Mouse (Mus musculus): ENCODE results near the gene Ccnh. TPM values are rescaled to one million over a fixed set of nuclear protein-coding genes. Genes with fewer than 3 reads are reported as not detected.
"Not testable (repeated sequence)": the region's sequence is repeated elsewhere in the genome, so short reads cannot be mapped to it uniquely, and the experiment has no call there.

Ccnh gene
- total RNA-seq (2021) = 10 to 100 TPM; 26.4 to 33.3 TPM
- long read RNA-seq, experiment 1, transcript Ccnh-201 (9 exons, 2,045 nt) = major isoform, 31 of 42 reads
- long read RNA-seq, experiment 1, partial matches to known transcripts = 0 of 42 reads
- long read RNA-seq, experiment 1, other reads (novel, unspliced or antisense) = 9 of 42 reads
- long read RNA-seq, experiment 2, transcript Ccnh-201 (9 exons, 2,045 nt) = major isoform, 32 of 44 reads
- long read RNA-seq, experiment 2, partial matches to known transcripts = 0 of 44 reads
- long read RNA-seq, experiment 2, other reads (novel, unspliced or antisense) = 11 of 44 reads

- peak; percentile 81 to 91 for DNase-seq (ENCODE audit: low spot score in 2 of 2)
Observed at GRCm38 (mm10) chr13:85188903-85189643, at the start of gene Ccnh. Gene Ccnh (plus strand): TSS chr13:85189408.

DNA sequence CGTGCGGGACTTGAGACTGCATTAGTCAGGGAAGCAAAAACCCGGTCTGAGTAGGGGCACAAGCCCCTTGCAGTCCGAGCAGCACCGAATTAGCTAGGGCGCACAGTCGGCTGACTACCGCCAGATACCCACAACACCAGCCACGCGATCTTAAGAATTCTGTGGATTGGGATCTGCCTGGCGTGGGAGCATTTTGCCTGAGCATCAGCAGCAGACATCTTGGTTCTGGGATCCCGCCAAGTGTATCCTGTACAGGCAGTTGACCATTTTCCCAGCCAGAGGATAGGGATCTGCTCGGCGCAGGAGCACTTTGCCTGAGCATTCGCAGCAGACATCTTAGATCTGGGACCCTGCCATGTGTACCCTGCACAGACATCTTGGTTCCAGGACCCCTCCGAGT, 45.8 kb upstream of the Ccnh start:
- not testable (repeated sequence) for DNase-seq (ENCODE audit: low spot score in 2 of 2)

DNA sequence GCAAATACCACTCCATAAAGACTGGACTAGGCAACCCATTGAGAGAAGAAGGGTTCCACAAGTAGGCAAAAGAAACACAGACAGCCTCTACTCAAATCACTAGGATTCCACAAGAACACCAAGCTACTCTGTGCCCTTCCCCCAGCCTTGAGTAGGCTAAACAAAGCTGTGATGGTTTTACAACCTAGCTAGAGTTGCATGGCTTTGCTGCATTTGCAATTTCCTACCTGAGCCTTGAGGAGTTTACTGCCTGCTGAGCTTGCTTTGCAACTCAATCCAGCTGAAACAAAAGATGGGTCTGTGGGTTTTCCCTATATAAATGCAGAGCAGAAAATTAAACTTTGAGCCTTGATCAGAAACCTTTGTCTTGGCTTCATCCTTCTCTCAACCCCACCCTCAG, 42.7 kb upstream of the Ccnh start:
- no peak for DNase-seq (ENCODE audit: low spot score in 2 of 2)

DNA sequence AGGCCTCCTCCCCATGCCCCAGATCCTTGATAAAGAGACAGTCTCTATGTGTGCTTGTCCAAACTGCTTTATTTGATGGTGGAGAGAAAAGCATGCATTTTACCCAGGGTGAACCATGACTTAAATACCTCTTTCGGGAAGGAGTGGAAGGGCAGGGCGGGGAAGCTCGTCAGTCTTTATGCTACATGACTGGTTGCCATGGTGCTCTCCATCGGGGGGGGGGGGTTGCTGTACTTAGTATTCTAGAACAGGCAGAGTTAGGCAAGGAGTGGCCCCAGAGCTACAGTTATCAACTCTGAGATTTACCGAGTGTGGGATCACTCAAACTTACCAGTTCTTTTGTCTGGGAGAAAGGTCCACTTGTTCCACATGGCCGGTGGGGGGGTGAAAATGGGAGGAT, 34.5 kb upstream of the Ccnh start:
- no peak for DNase-seq (ENCODE audit: low spot score in 2 of 2)

- no peak for DNase-seq (ENCODE audit: low spot score in 2 of 2)
Observed at GRCm38 (mm10) chr13:85159971-85160370, 29.2 kb upstream of the Ccnh start.

DNA sequence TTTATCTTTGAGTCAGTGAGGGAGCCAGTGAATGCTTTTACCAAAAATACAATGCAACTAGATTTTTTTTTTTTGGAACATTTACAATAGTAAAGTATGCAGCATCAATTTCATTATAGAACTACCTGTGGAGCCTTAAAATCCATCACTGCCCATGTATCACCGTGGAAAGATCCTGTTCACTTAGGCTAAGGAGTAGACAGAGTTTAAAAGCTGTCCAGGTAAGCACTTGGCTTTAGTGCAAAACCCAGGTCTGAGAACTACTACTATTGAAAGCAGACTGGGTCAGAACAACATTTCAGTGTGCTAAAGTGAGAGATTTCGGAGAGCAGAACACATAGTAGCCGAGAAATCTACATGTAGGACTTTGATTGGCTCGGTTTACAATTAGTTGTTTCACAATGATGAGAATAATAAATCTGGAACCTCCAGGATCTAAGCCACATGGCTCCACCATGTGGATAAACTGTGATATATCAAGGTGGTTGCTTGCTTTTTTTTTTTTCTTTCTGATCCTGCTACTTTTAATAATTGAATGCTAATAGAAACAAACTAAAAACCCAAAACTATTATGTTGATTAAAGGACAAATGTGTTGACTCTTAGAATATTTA, 24.6 kb upstream of the Ccnh start:
- DNase-seq (ENCODE audit: low spot score in 2 of 2) = no peak

GRCm38 (mm10) chr13:85189644-85190121, 475 bp downstream of the Ccnh start:
- DNase-seq (ENCODE audit: low spot score in 2 of 2) = no peak

- no peak for DNase-seq (ENCODE audit: low spot score in 2 of 2)
Observed at GRCm38 (mm10) chr13:85191253-85191652, 2.0 kb downstream of the Ccnh start.

DNA sequence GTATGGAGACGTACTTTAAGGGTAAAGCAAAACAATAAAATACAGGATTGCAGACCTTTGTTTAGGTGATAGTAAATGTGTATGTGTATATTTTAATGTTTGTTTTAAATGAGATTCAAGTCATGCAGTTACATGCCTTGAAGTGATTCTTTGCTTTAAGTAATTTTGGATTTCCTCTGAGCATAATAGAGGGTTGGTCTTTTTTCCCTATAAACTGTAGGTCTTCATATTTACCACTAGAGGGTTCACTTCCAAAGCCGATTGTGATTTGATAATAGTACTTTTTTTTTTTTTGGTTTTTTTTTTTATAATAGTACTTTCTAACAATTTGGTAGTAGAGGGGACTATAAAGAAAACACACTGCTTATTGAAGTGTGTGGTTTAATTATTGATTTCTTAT, 18.3 kb downstream of the Ccnh start:
- DNase-seq (ENCODE audit: low spot score in 2 of 2) = no peak

GRCm38 (mm10) chr13:85208656-85209055, 19.4 kb downstream of the Ccnh start:
- DNase-seq (ENCODE audit: low spot score in 2 of 2) = no peak

DNA sequence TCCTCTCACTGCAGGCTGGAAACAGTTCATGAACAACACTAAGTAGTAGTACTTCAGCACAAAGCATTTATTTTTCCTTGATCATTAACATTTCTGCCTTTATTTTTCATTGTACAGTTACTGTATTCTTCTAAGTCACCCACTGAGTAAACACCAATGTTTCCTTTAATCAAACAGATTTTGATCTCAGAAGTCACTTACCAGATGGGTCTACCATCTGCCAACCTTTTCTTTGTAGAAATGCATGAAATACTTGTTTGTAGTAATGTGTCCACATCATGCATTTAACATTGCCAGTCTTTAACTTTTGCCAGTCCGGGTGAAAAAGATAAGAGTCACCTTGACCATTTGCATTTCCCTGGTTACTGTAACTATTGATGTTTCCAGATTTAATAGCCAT, 21.1 kb downstream of the Ccnh start:
- DNase-seq (ENCODE audit: low spot score in 2 of 2) = no peak

- DNase-seq (ENCODE audit: low spot score in 2 of 2) = no peak
Observed at GRCm38 (mm10) chr13:85218656-85219055, 29.4 kb downstream of the Ccnh start.

DNA sequence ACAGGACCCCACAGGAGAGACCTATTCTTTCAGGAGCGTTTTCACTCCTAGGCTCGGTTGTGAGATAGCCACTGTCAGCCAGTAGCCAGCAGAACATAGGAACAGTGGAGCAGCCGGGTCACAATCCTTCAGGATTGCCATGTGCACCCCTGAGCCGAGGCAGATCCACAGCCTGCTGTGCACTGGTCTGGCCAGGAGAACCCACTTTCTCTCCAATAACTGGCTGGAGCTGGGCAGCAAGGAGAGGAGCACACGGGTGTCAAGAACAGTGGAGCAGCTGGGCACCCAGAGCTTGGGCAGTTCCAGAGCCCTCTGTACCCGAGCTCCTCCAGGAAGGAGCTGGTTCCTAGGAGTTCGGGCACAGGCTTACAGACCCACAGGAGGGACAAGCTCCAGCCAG, 49.6 kb downstream of the Ccnh start:
- DNase-seq (ENCODE audit: low spot score in 2 of 2) = no peak

Other genes with a start within 250 kb of the Ccnh start
- gene Rasa1, start 99.7 kb downstream of the Ccnh start, total RNA-seq (2021) = 10 to 100 TPM; 33.7 to 39.7 TPM